ENCODE assay signal across 18 mouse cellular contexts in the genomic region with DNA sequence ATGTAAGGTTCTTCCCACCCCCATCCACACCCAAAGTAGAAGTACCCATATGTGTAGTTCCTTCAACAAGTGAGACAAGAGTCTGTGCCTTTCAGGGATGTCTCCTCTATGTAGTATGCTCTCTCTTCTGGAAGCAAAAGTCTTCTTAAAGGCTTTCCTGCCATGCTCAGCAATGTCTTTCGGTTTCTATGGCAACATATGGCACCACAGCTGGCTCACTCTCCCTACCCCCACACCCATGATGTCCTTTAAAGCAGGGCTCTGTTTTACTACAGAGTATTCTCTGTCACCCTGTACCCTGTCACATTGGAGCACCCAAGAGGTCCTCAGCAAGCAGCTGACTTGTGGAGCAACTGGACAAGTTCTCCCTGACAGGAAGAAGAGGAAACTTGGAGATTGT. TPM values are rescaled to one million over a fixed set of nuclear protein-coding genes. Genes with fewer than 3 reads are reported as not detected.
DNase-seq lines count a peak whose midpoint lies in the region; ATAC-seq and TF ChIP-seq lines count a peak whose summit lies in the region.
"Had no signal": no experiment of that assay in that cellular context is flagged by ENCODE, and none has a peak within 500 bp of the region (broad histone marks: within the 10 kb centered on the region; RNA-seq: fewer than 3 reads in every experiment).

No protein-coding gene starts in this region.

- H3K36me3 ChIP-seq in forebrain, postnatal 0 days (ENCODE audit: insufficient read depth) = no peaks in the 10 kb centered on the region
- H3K36me3 ChIP-seq: embryonic facial prominence, embryonic 10.5 days; neural tube, embryonic 13.5 days; stomach, embryonic 15.5 days had no signal

- no peak overlapping the region for H3K9ac ChIP-seq in forebrain, postnatal 0 days
- H3K9ac ChIP-seq: neural tube, embryonic 13.5 days; stomach, embryonic 15.5 days had no signal

- DNase-seq in layer of hippocampus, adult 11-12 months (ENCODE audit: low spot score) = peak; percentile 15
- no peak for DNase-seq in layer of hippocampus, postnatal 36 days
- DNase-seq in brain, adult 2 months (ENCODE audit: low read depth, low spot score) = peak; percentile 71
- peak; percentile 69 for DNase-seq in forebrain, postnatal 0 days
- DNase-seq in left cerebral cortex, postnatal 25 days (ENCODE audit: low spot score in 2 of 2) = peak; percentile 29 to 74
- no peak for DNase-seq in kidney, adult 8-10 months
- no peak for DNase-seq in testis, postnatal 10 days (ENCODE audit: low spot score)
- DNase-seq: adrenal gland, adult 8-10 months; cerebellum, adult 11 months; lung, adult 18-20 months had no signal

- peaks cover 7% of the 10 kb centered on the region for H3K4me1 ChIP-seq in forebrain, postnatal 0 days (ENCODE audit: insufficient read depth)
- H3K4me1 ChIP-seq: megakaryocyte, embryonic 14.5 days; stomach, embryonic 15.5 days had no signal

- no peaks in the 10 kb centered on the region for H3K27me3 ChIP-seq in forebrain, postnatal 0 days (ENCODE audit: insufficient read depth, low read length)
- H3K27me3 ChIP-seq: CH12.LX, Patski had no signal

- no peaks in the 10 kb centered on the region for H3K9me3 ChIP-seq in forebrain, postnatal 0 days (ENCODE audit: low read length)
- H3K9me3 ChIP-seq: embryonic facial prominence, embryonic 10.5 days; megakaryocyte, embryonic 14.5 days; neural tube, embryonic 13.5 days; stomach, embryonic 15.5 days had no signal

- TF ChIP-seq CTCF in forebrain, postnatal 0 days (IDR thresholded peaks at IDR 0.05; ENCODE audit: low read depth) = no peak

- no peak overlapping the region for H3K4me3 ChIP-seq in forebrain, postnatal 0 days (ENCODE audit: low read depth, low read length)
- H3K4me3 ChIP-seq: embryonic facial prominence, embryonic 10.5 days; megakaryocyte, embryonic 14.5 days; neural tube, embryonic 13.5 days; stomach, embryonic 15.5 days had no signal

- H3K27ac ChIP-seq in forebrain, postnatal 0 days (ENCODE audit: low read depth, low read length) = no peak overlapping the region
- H3K27ac ChIP-seq: embryonic facial prominence, embryonic 10.5 days; kidney, postnatal 0 days; neural tube, embryonic 13.5 days; stomach, embryonic 15.5 days had no signal

- peak; percentile 79 for ATAC-seq in forebrain, postnatal 0 days
- ATAC-seq: Patski had no signal

- no peak overlapping the region for H3K4me2 ChIP-seq in forebrain, postnatal 0 days (ENCODE audit: low read depth)
- H3K4me2 ChIP-seq: neural tube, embryonic 13.5 days; stomach, embryonic 15.5 days had no signal

- intact Hi-C loops in left cerebral cortex, postnatal 25 days (cut with DNase I) = loop anchor here (5.0 kb wide), 1 partner anchor 60 kb away; no protein-coding TSS in a partner anchor

- WGBS in forebrain, postnatal 0 days = 85% methylated on average over 1 of the region's 1 CpGs

RNA-seq across cellular contexts. Expression of gene Barx2, which starts 55.8 kb away (rescaled TPM):
- under 1 TPM; 0.57 to 0.76 TPM for total RNA-seq in layer of hippocampus, postnatal 36 days (2021)
- 1.0 and 2.2 TPM in 2 replicates for total RNA-seq in forebrain, postnatal 0 days (2014; rRNA removed)
- 0.19 TPM in 2 replicates for polyA plus RNA-seq in forebrain, postnatal 0 days (2015; fragmentation: Nextera tagmentation; extraction: Ambion mirVana)
- total RNA-seq in left cerebral cortex, postnatal 25 days (2021) = 1 to 10 TPM; 5.8 to 7.4 TPM
- total RNA-seq: adrenal gland, adult 8-10 months; CH12.LX; hematopoietic stem cell, adult 5-6 weeks had no signal
- polyA plus RNA-seq: neural tube, embryonic 13.5 days had no signal

Comparison
In these comparisons a context has a peak if more than half of its experiments do, and no peak if none do; other contexts are left out.
1. DNase-seq: peak in layer of hippocampus, adult 11-12 months (single experiment), brain, adult 2 months (single experiment), forebrain, postnatal 0 days (single experiment) and left cerebral cortex, postnatal 25 days (2 of 2); none in layer of hippocampus, postnatal 36 days (0 of 2), kidney, adult 8-10 months (0 of 2) and testis, postnatal 10 days (single experiment).